Mouse (Mus musculus): ENCODE measurements around the gene Ascl2.

The Ascl2 gene

GRCm38 (mm10) chr7:142917659-142918058, 51.4 kb downstream of the Ascl2 start:
- DNase-seq (ENCODE audit: low spot score) = no peak

Measured in T-cell, adult 2 months (primary cell).